Mouse (Mus musculus) spleen, postnatal 4 days (tissue): ENCODE data around the gene H2-Q10.
"Not testable (repeated sequence)": the region's sequence is repeated elsewhere in the genome, so short reads cannot be mapped to it uniquely, and the experiment has no call there.

Experiments used
- DNase-seq, 2 experiments: peaks; one replicate each; pipeline ENCODE4 v3.0.0; 2022; ENCODE audit warnings: low spot score in 2 of 2

The H2-Q10 gene

GRCm38 (mm10) chr17:35458247-35458646, 11.6 kb upstream of the H2-Q10 start:
- DNase-seq, result not testable (repeated sequence)

- not testable (repeated sequence) for DNase-seq
Observed at GRCm38 (mm10) chr17:35460513-35461341, 9.2 kb upstream of the H2-Q10 start.

GRCm38 (mm10) chr17:35465651-35466050, 4.2 kb upstream of the H2-Q10 start:
- not testable (repeated sequence) for DNase-seq

GRCm38 (mm10) chr17:35468936-35469335, 953 bp upstream of the H2-Q10 start:
- DNase-seq, result not testable (repeated sequence)

GRCm38 (mm10) chr17:35484066-35484465, 14.2 kb downstream of the H2-Q10 start:
- DNase-seq, result peak; percentile 42 to 79

- no peak for DNase-seq
Observed at GRCm38 (mm10) chr17:35485702-35486101, 15.8 kb downstream of the H2-Q10 start.

GRCm38 (mm10) chr17:35486726-35487125, 16.8 kb downstream of the H2-Q10 start:
- DNase-seq, result no peak

- DNase-seq, result no peak
Observed at GRCm38 (mm10) chr17:35488041-35488440, 18.2 kb downstream of the H2-Q10 start.

- no peak for DNase-seq
Observed at GRCm38 (mm10) chr17:35490320-35490719, 20.4 kb downstream of the H2-Q10 start.

GRCm38 (mm10) chr17:35497124-35497523, 27.2 kb downstream of the H2-Q10 start:
- no peak for DNase-seq

- no peak for DNase-seq
Observed at GRCm38 (mm10) chr17:35502226-35502625, 32.3 kb downstream of the H2-Q10 start.

- no peak for DNase-seq
Observed at GRCm38 (mm10) chr17:35502762-35503161, 32.9 kb downstream of the H2-Q10 start.

GRCm38 (mm10) chr17:35503849-35504248, 34.0 kb downstream of the H2-Q10 start:
- no peak for DNase-seq

- no peak for DNase-seq
Observed at GRCm38 (mm10) chr17:35504628-35505481, 35.0 kb downstream of the H2-Q10 start.

- DNase-seq, result no peak
Observed at GRCm38 (mm10) chr17:35505776-35506175, 35.9 kb downstream of the H2-Q10 start, which contains the start of gene Pou5f1. Pou5f1 (plus strand) TSS chr17:35506018.

- DNase-seq, result no peak
Observed at GRCm38 (mm10) chr17:35506881-35507280, 37.0 kb downstream of the H2-Q10 start.

GRCm38 (mm10) chr17:35507556-35508260, 37.8 kb downstream of the H2-Q10 start:
- no peak for DNase-seq

GRCm38 (mm10) chr17:35508279-35508678, 38.4 kb downstream of the H2-Q10 start:
- DNase-seq, result not testable (repeated sequence)

GRCm38 (mm10) chr17:35509284-35509683, 39.4 kb downstream of the H2-Q10 start:
- peak in 1 of 2 experiments; percentile 25 for DNase-seq

GRCm38 (mm10) chr17:35512916-35513626, 43.2 kb downstream of the H2-Q10 start:
- DNase-seq, result no peak

GRCm38 (mm10) chr17:35513886-35514285, 44.0 kb downstream of the H2-Q10 start:
- DNase-seq, result peak; percentile 83 to 94
